Mouse (Mus musculus) cortical plate, adult 2 months (tissue): ENCODE results near the gene Flg.

Source experiments
- CTCF ChIP-seq: fragments of 200-500 bp; IDR thresholded peaks from 2 replicates; pipeline ENCODE4 v1.5.1; 2011; ENCODE audit warnings: mild to moderate bottlenecking, control low read depth, low read length; ENCODE audit not compliant: insufficient read depth; ENCODE audit errors: extremely low read depth
- POLR2A ChIP-seq: fragments of 200-500 bp; IDR thresholded peaks from 2 replicates; pipeline ENCODE4 v1.6.1; 2011; ENCODE audit warnings: mild to moderate bottlenecking, low read length, control low read depth; ENCODE audit not compliant: insufficient read depth; ENCODE audit errors: extremely low read depth

- TF ChIP-seq CTCF (no peak), POLR2A (no peak)
Measured at GRCm38 (mm10) chr3:93319449-93319848, 46.1 kb downstream of the Flg start, which contains the start of gene Hrnr.
